Mouse (Mus musculus) MEL (cell line): ENCODE results near the gene Zfand6. TPM values are rescaled to one million over a fixed set of nuclear protein-coding genes. Genes with fewer than 3 reads are reported as not detected.

Experiments
- DNase-seq: peaks from one replicate; pipeline ENCODE4 v3.0.0; 2011; ENCODE audit warnings: low read depth, low spot score
- H3K27ac ChIP-seq: 2 replicates; pipeline ENCODE4 v1.5.1; 2012; ENCODE audit warnings: low read depth, mild to moderate bottlenecking, control low read depth, low read length, moderate library complexity; ENCODE audit not compliant: control insufficient read depth
- H3K27me3 ChIP-seq, 2 experiments: fragments of 150-350 bp in 1 of 2; sonication (generic) in 1 of 2; 2 replicates each; pipeline ENCODE4 v1.6.1; 2012; ENCODE audit warnings: low read length in 2 of 2, mild to moderate bottlenecking in 2 of 2, improper control_type of control experiment in 1 of 2, moderate library complexity in 1 of 2; ENCODE audit not compliant: insufficient read depth in 2 of 2, control insufficient read depth in 1 of 2
- H3K36me3 ChIP-seq, 2 experiments: 2 replicates each; pipeline ENCODE4 v1.6.1; 2012 to 2014; ENCODE audit warnings: low read length in 2 of 2, improper control_type of control experiment in 1 of 2, inconsistent platforms in 1 of 2, mild to moderate bottlenecking in 1 of 2; ENCODE audit not compliant: insufficient read depth in 2 of 2, control insufficient read depth in 1 of 2
- H3K4me1 ChIP-seq, 2 experiments: fragments of 150-350 bp in 1 of 2; sonication (generic) in 1 of 2; 2 replicates each; pipeline ENCODE4 v1.6.1; 2012; ENCODE audit warnings: low read length in 2 of 2, improper control_type of control experiment in 1 of 2, mild to moderate bottlenecking in 1 of 2; ENCODE audit not compliant: insufficient read depth in 2 of 2, control insufficient read depth in 1 of 2
- H3K4me3 ChIP-seq, 2 experiments: fragments of 150-350 bp in 1 of 2; sonication (generic) in 1 of 2; 2 replicates each; pipeline ENCODE4 v1.5.1; 2012; ENCODE audit warnings: low read depth in 2 of 2, low read length in 2 of 2, mild to moderate bottlenecking in 2 of 2, moderate library complexity in 2 of 2, control low read depth in 1 of 2, improper control_type of control experiment in 1 of 2; ENCODE audit not compliant: control insufficient read depth in 1 of 2, insufficient read depth in 1 of 2
- H3K79me2 ChIP-seq: 2 replicates; pipeline ENCODE4 v1.6.1; 2012; ENCODE audit warnings: mild to moderate bottlenecking, low read length, moderate library complexity; ENCODE audit not compliant: control insufficient read depth, poor library complexity, insufficient read depth
- H3K9ac ChIP-seq: 2 replicates; pipeline ENCODE4 v1.6.1; 2012; ENCODE audit warnings: low read depth, mild to moderate bottlenecking, control low read depth, low read length, moderate library complexity; ENCODE audit not compliant: control insufficient read depth, poor library complexity, severe bottlenecking
- H3K9me3 ChIP-seq: fragments of 150-350 bp; sonication (generic); replicated peaks from 2 replicates; pipeline ENCODE4 v1.6.1; 2012; ENCODE audit warnings: mild to moderate bottlenecking, low read length, improper control_type of control experiment, moderate library complexity; ENCODE audit not compliant: insufficient read depth
- CHD2 ChIP-seq: IDR thresholded peaks from 2 replicates; pipeline ENCODE4 v1.6.1; 2011; ENCODE audit warnings: low read length, improper control_type of control experiment
- CTCF ChIP-seq, 3 experiments: IDR thresholded peaks in 2 of 3; conservative IDR thresholded peaks in 1 of 3; 2 replicates each; pipeline ENCODE4 v1.5.1; 2011 to 2012; ENCODE audit warnings: low read length in 3 of 3, low read depth in 2 of 3, mild to moderate bottlenecking in 2 of 3, improper control_type of control experiment in 1 of 3, inconsistent platforms in 1 of 3, mixed read lengths in 1 of 3, moderate library complexity in 1 of 3; ENCODE audit not compliant: control insufficient read depth in 1 of 3, insufficient read depth in 1 of 3, poor library complexity in 1 of 3, severe bottlenecking in 1 of 3
- E2F4 ChIP-seq: IDR thresholded peaks from 2 replicates; pipeline ENCODE4 v1.6.1; 2011; ENCODE audit warnings: low read depth, low read length, improper control_type of control experiment, borderline replicate concordance
- ELF1 ChIP-seq: IDR thresholded peaks from 2 replicates; pipeline ENCODE4 v1.6.1; 2014; ENCODE audit warnings: low read depth, mild to moderate bottlenecking, inconsistent platforms, low read length, improper control_type of control experiment, moderate library complexity
- HCFC1 ChIP-seq: IDR thresholded peaks from 2 replicates; pipeline ENCODE4 v1.6.1; 2012; ENCODE audit warnings: low read depth, mild to moderate bottlenecking, inconsistent platforms, low read length, improper control_type of control experiment, moderate library complexity
- KAT2A ChIP-seq: conservative IDR thresholded peaks from 2 replicates; pipeline ENCODE4 v1.6.1; 2012; ENCODE audit warnings: low read depth, low read length, improper control_type of control experiment, inconsistent platforms
- MAFK ChIP-seq: IDR thresholded peaks from 2 replicates; pipeline ENCODE4 v1.6.1; 2011; ENCODE audit warnings: low read depth, mild to moderate bottlenecking, low read length, improper control_type of control experiment, borderline replicate concordance
- MAX ChIP-seq: IDR thresholded peaks from 2 replicates; pipeline ENCODE4 v1.6.1; 2011; ENCODE audit warnings: low read length, improper control_type of control experiment
- MAZ ChIP-seq: IDR thresholded peaks from 2 replicates; pipeline ENCODE4 v1.6.1; 2012; ENCODE audit warnings: low read depth, mild to moderate bottlenecking, inconsistent platforms, low read length, improper control_type of control experiment
- MEF2A ChIP-seq: IDR thresholded peaks from 2 replicates; pipeline ENCODE4 v1.6.1; 2014; ENCODE audit warnings: low read depth, mild to moderate bottlenecking, inconsistent platforms, low read length, improper control_type of control experiment; ENCODE audit not compliant: poor library complexity, insufficient replicate concordance, severe bottlenecking; ENCODE audit errors: extremely low read depth
- MYB ChIP-seq: IDR thresholded peaks from 2 replicates; pipeline ENCODE4 v1.6.1; 2011; ENCODE audit warnings: mild to moderate bottlenecking, low read depth, low read length, improper control_type of control experiment
- NRF1 ChIP-seq: IDR thresholded peaks from 2 replicates; pipeline ENCODE4 v1.6.1; 2014; ENCODE audit warnings: low read depth, mild to moderate bottlenecking, inconsistent platforms, low read length, improper control_type of control experiment, moderate library complexity; ENCODE audit not compliant: poor library complexity, insufficient read depth, severe bottlenecking
- POLR2AphosphoS5 ChIP-seq: IDR thresholded peaks from 2 replicates; pipeline ENCODE4 v1.6.1; 2012; ENCODE audit warnings: low read depth, borderline replicate concordance, mild to moderate bottlenecking, inconsistent platforms, low read length, moderate library complexity, mixed read lengths
- RAD21 ChIP-seq: IDR thresholded peaks from 2 replicates; pipeline ENCODE4 v1.6.1; 2011; ENCODE audit warnings: mild to moderate bottlenecking, low read depth, low read length, improper control_type of control experiment
- RCOR1 ChIP-seq: IDR thresholded peaks from 2 replicates; pipeline ENCODE4 v1.6.1; 2012; ENCODE audit warnings: low read depth, mild to moderate bottlenecking, inconsistent platforms, low read length, improper control_type of control experiment
- SIN3A ChIP-seq: IDR thresholded peaks from 2 replicates; pipeline ENCODE4 v1.6.1; 2012; ENCODE audit warnings: low read length, improper control_type of control experiment, inconsistent platforms
- SMC3 ChIP-seq: IDR thresholded peaks from 2 replicates; pipeline ENCODE4 v1.6.1; 2011; ENCODE audit warnings: low read depth, low read length, improper control_type of control experiment
- TCF12 ChIP-seq: IDR thresholded peaks from 2 replicates; pipeline ENCODE4 v1.6.1; 2014; ENCODE audit warnings: low read depth, mild to moderate bottlenecking, inconsistent platforms, low read length, improper control_type of control experiment, moderate library complexity
- USF2 ChIP-seq, 2 experiments: IDR thresholded peaks; 2 replicates each; pipeline ENCODE4 v1.6.1; 2011 to 2012; ENCODE audit warnings: improper control_type of control experiment in 2 of 2, low read length in 2 of 2, borderline replicate concordance in 1 of 2, inconsistent platforms in 1 of 2, low read depth in 1 of 2, mild to moderate bottlenecking in 1 of 2; ENCODE audit not compliant: insufficient read depth in 1 of 2
- ZC3H11A ChIP-seq: IDR thresholded peaks from 2 replicates; pipeline ENCODE4 v1.6.1; 2012; ENCODE audit warnings: low read depth, mild to moderate bottlenecking, inconsistent platforms, low read length, improper control_type of control experiment
- ZNF384 ChIP-seq: IDR thresholded peaks from 2 replicates; pipeline ENCODE4 v1.6.1; 2012; ENCODE audit warnings: low read depth, mild to moderate bottlenecking, inconsistent platforms, low read length, improper control_type of control experiment
- polyA plus RNA-seq, 2 experiments: library from polyadenylated mRNA; stranded (reverse) in 1 of 2; unstranded in 1 of 2; fragments of >175 nt in 1 of 2; fragments of >200 nt in 1 of 2; gene quantifications; 2 replicates each; pipeline versions ENCODE4 v1.2.1 to v1.2.4; 2012; ENCODE audit warnings: low replicate concordance in 2 of 2, low read depth in 1 of 2; ENCODE audit not compliant: insufficient read length in 2 of 2, insufficient read depth in 1 of 2, missing spikeins in 1 of 2
- total RNA-seq: library from RNA; depleted of rRNA; stranded (reverse); fragments of 300-350 nt; gene quantifications from 2 replicates; pipeline ENCODE4 v1.2.3, GENCODE M21; 2012

The Zfand6 gene
- total and polyA plus RNA-seq, 3 experiments, result 20.3 to 315 (median 39.9) TPM

- Histone ChIP-seq H3K4me3 (no peak overlapping the region), H3K9ac (no peak overlapping the region), H3K27ac (no peak overlapping the region), H3K4me1 (peaks cover 3 to 14% of the 10 kb centered on the region in 2 experiments), H3K36me3 (peaks cover 0 to 15% of the 10 kb centered on the region in 2 experiments; a peak in 3 of 4 replicates), H3K79me2 (no peaks in the 10 kb centered on the region), H3K27me3 (no peaks in the 10 kb centered on the region), H3K9me3 (no peaks in the 10 kb centered on the region)
- TF ChIP-seq MAFK (no peak), RCOR1 (no peak), MYB (no peak), CTCF (IDR thresholded peaks at IDR 0.05 in 2 of 3, conservative IDR thresholded peaks at IDR 0.05 in 1 of 3; ENCODE audit: control insufficient read depth in 1 of 3, insufficient read depth in 1 of 3, low read depth in 2 of 3, low read length in 3 of 3, poor library complexity in 1 of 3, severe bottlenecking in 1 of 3) (no peak), ZC3H11A (no peak), POLR2AphosphoS5 (no peak), SMC3 (no peak), ZNF384 (no peak), NRF1 (no peak), USF2 (IDR thresholded peaks at IDR 0.05; ENCODE audit: borderline replicate concordance in 1 of 2, insufficient read depth in 1 of 2, low read depth in 1 of 2, low read length in 2 of 2) (no peak), MAZ (no peak), HCFC1 (no peak), MAX (no peak), ELF1 (no peak), SIN3A (no peak)
- no peak for DNase-seq
Measured at GRCm38 (mm10) chr7:84649016-84649415, 40.7 kb downstream of the Zfand6 start.

GRCm38 (mm10) chr7:84646256-84646655 lies 43.5 kb downstream of the Zfand6 start:
- Histone ChIP-seq H3K4me3 (no peak overlapping the region), H3K27me3 (no peaks in the 10 kb centered on the region), H3K9ac (no peak overlapping the region), H3K4me1 (peaks cover 0 to 5% of the 10 kb centered on the region in 2 experiments), H3K36me3 (peaks cover 0 to 5% of the 10 kb centered on the region in 2 experiments; a peak in 3 of 4 replicates), H3K79me2 (no peaks in the 10 kb centered on the region), H3K27ac (no peak overlapping the region), H3K9me3 (no peaks in the 10 kb centered on the region)
- no peak for DNase-seq
- TF ChIP-seq MEF2A (no peak), E2F4 (no peak), TCF12 (no peak), SMC3 (no peak), KAT2A (no peak), CHD2 (no peak), RAD21 (no peak)
